Mouse (Mus musculus) intestine, embryonic 15.5 days (tissue): ENCODE measurements around the gene Foxo4. TPM values are rescaled to one million over a fixed set of nuclear protein-coding genes. Genes with fewer than 3 reads are reported as not detected.

Source experiments
- ATAC-seq: fragments of 200-750 bp; cut with Nextera tagmentation; 2 replicates; pipeline ENCODE4 v1.8.0; 2017; ENCODE audit warnings: moderate TSS enrichment, moderate library complexity
- H3K27ac ChIP-seq: fragments of 300-500 bp; sonication (generic); 2 replicates; pipeline ENCODE4 v1.5.1; 2015; ENCODE audit warnings: mild to moderate bottlenecking, inconsistent platforms
- H3K27me3 ChIP-seq: fragments of 300-500 bp; sonication (generic); replicated peaks from 2 replicates; pipeline ENCODE4 v1.6.1; 2015; ENCODE audit warnings: inconsistent platforms
- H3K36me3 ChIP-seq: fragments of 300-500 bp; sonication (generic); 2 replicates; pipeline ENCODE4 v1.6.1; 2015; ENCODE audit warnings: inconsistent platforms
- H3K4me1 ChIP-seq: fragments of 300-500 bp; sonication (generic); replicated peaks from 2 replicates; pipeline ENCODE4 v1.6.1; 2015; ENCODE audit warnings: inconsistent platforms
- H3K4me2 ChIP-seq: fragments of 300-500 bp; sonication (generic); replicated peaks from 2 replicates; pipeline ENCODE4 v1.6.1; 2015; ENCODE audit warnings: mild to moderate bottlenecking, inconsistent platforms
- H3K4me3 ChIP-seq: fragments of 300-500 bp; sonication (generic); replicated peaks from 2 replicates; pipeline ENCODE4 v1.5.1; 2015; ENCODE audit warnings: inconsistent platforms
- H3K9ac ChIP-seq: fragments of 300-500 bp; sonication (generic); 2 replicates; pipeline ENCODE4 v1.6.1; 2015; ENCODE audit warnings: inconsistent platforms
- H3K9me3 ChIP-seq: fragments of 300-500 bp; sonication (generic); 2 replicates; pipeline ENCODE4 v1.6.1; 2016; ENCODE audit warnings: inconsistent platforms
- WGBS: fragments of 180-500 bp; shearing (Covaris S2); methylation state at CpG from one replicate; pipeline ENCODE4 v1.1.7; 2015; 5-methylcytosine and 5-hydroxymethylcytosine counted together
- polyA plus RNA-seq: library from polyadenylated mRNA; unstranded; fragments of >200 nt; fragmentation: Nextera tagmentation; extraction: Ambion mirVana; gene quantifications from 2 replicates; pipeline ENCODE4 v1.2.1, GENCODE M21; 2015

The Foxo4 gene
- polyA plus RNA-seq, result 1.6 and 1.9 TPM in 2 replicates

GRCm38 (mm10) chrX:101253952-101254729 is at the start of gene Foxo4:
TSS of gene Foxo4 (plus strand) at chrX:101254528.
- WGBS, result 26% methylated on average over 47 of the region's 47 CpGs
- Histone ChIP-seq H3K9ac (peak within 1 kb of the TSS; percentile 50), H3K36me3 (no peaks in the 10 kb centered on the region), H3K4me3 (peak within 1 kb of the TSS; percentile 49), H3K4me2 (peak within 1 kb of the TSS; percentile 72), H3K27me3 (no peaks in the 10 kb centered on the region; the same call in 1 of the 2 replicates), H3K4me1 (0 out of 2 replicates have a peak, but pooled peaks cover 4% of the 10 kb centered on the region), H3K9me3 (no peaks in the 10 kb centered on the region), H3K27ac (peak within 1 kb of the TSS; percentile 58; the same call in 1 of the 2 replicates)
- ATAC-seq, result peak; percentile 95

GRCm38 (mm10) chrX:101221834-101222795 is 32.2 kb upstream of the Foxo4 start, which contains the start of gene Snx12:
TSS of gene Snx12 (minus strand) at chrX:101222563.
- Histone ChIP-seq H3K9ac (peak within 1 kb of the TSS; percentile 49), H3K9me3 (no peaks in the 10 kb centered on the region), H3K27ac (peak within 1 kb of the TSS; percentile 67), H3K4me3 (peak within 1 kb of the TSS; percentile 51), H3K4me2 (peak within 1 kb of the TSS; percentile 56), H3K36me3 (no peaks in the 10 kb centered on the region), H3K4me1 (no peaks in the 10 kb centered on the region), H3K27me3 (no peaks in the 10 kb centered on the region)
- 21% methylated on average over 55 of the region's 55 CpGs for WGBS
- ATAC-seq, result peak; percentile 95

GRCm38 (mm10) chrX:101222796-101223162 is 31.5 kb upstream of the Foxo4 start:
- peak overlapping the region; percentile 51 for H3K4me3 ChIP-seq
- H3K9ac ChIP-seq, result no peak overlapping the region
- no peaks in the 10 kb centered on the region for H3K27me3 ChIP-seq
- H3K4me1 ChIP-seq, result no peaks in the 10 kb centered on the region
- no peaks in the 10 kb centered on the region for H3K36me3 ChIP-seq
- 25% methylated on average over 7 of the region's 7 CpGs for WGBS
- H3K9me3 ChIP-seq, result no peaks in the 10 kb centered on the region
- ATAC-seq, result no peak
- H3K27ac ChIP-seq, result no peak overlapping the region; the same call in 1 of the 2 replicates
- H3K4me2 ChIP-seq, result peak overlapping the region; percentile 56

GRCm38 (mm10) chrX:101245011-101245410 is 9.3 kb upstream of the Foxo4 start:
- no peak overlapping the region for H3K27ac ChIP-seq
- whole genome bisulfite sequencing, result 38% methylated on average over 1 of the region's 1 CpGs

GRCm38 (mm10) chrX:101254740-101255139 is 412 bp downstream of the Foxo4 start:
- peak overlapping the region; percentile 49 for H3K4me3 ChIP-seq
- H3K27me3 ChIP-seq, result no peaks in the 10 kb centered on the region; the same call in 1 of the 2 replicates
- H3K4me1 ChIP-seq, result 0 out of 2 replicates have a peak, but pooled peaks cover 4% of the 10 kb centered on the region
- ATAC-seq, result peak; percentile 45; the same call in 1 of the 2 replicates
- 11% methylated on average over 26 of the region's 26 CpGs for WGBS
- no peaks in the 10 kb centered on the region for H3K9me3 ChIP-seq
- peak overlapping the region; percentile 72 for H3K4me2 ChIP-seq
- H3K9ac ChIP-seq, result peak overlapping the region; percentile 50
- no peaks in the 10 kb centered on the region for H3K36me3 ChIP-seq
- H3K27ac ChIP-seq, result peak overlapping the region; percentile 58; the same call in 1 of the 2 replicates

More at GRCm38 (mm10) chrX:101245011-101245410, 9.3 kb upstream of the Foxo4 start:
- Histone ChIP-seq H3K4me2 (no peak overlapping the region), H3K4me3 (no peak overlapping the region), H3K27me3 (no peaks in the 10 kb centered on the region), H3K9ac (no peak overlapping the region), H3K4me1 (no peaks in the 10 kb centered on the region), H3K36me3 (no peaks in the 10 kb centered on the region), H3K9me3 (no peaks in the 10 kb centered on the region)
- no peak for ATAC-seq

- no peaks in the 10 kb centered on the region for H3K36me3 ChIP-seq
- no peak overlapping the region for H3K9ac ChIP-seq
- no peak overlapping the region for H3K4me3 ChIP-seq
- no peak for ATAC-seq
- H3K27ac ChIP-seq, result no peak overlapping the region
- no peak overlapping the region; the same call in 1 of the 2 replicates for H3K4me2 ChIP-seq
- no peaks in the 10 kb centered on the region for H3K9me3 ChIP-seq
- H3K27me3 ChIP-seq, result no peaks in the 10 kb centered on the region; the same call in 1 of the 2 replicates
- 79% methylated on average over 13 of the region's 13 CpGs for WGBS
- 0 out of 2 replicates have a peak, but pooled peaks cover 8% of the 10 kb centered on the region for H3K4me1 ChIP-seq
These were observed 2.3 kb downstream of the Foxo4 start for GRCm38 (mm10) chrX:101256603-101257002.

- WGBS, result 26% methylated on average over 13 of the region's 13 CpGs
- ATAC-seq, result peak; percentile 86
These were observed 6.4 kb downstream of the Foxo4 start for GRCm38 (mm10) chrX:101260441-101261325.

GRCm38 (mm10) chrX:101263892-101264291 is 9.6 kb downstream of the Foxo4 start, which contains the start of gene Gm614:
TSS of gene Gm614 (minus strand) at chrX:101263992.
- no peak within 1 kb of the TSS for H3K27ac ChIP-seq

More at GRCm38 (mm10) chrX:101260441-101261325, 6.4 kb downstream of the Foxo4 start:
- Histone ChIP-seq H3K36me3 (no peaks in the 10 kb centered on the region), H3K4me3 (no peak overlapping the region), H3K4me1 (0 out of 2 replicates have a peak, but pooled peaks cover 8% of the 10 kb centered on the region), H3K9ac (no peak overlapping the region), H3K27me3 (no peaks in the 10 kb centered on the region; the same call in 1 of the 2 replicates), H3K9me3 (no peaks in the 10 kb centered on the region), H3K27ac (peak overlapping the region; percentile 58), H3K4me2 (no peak overlapping the region)

GRCm38 (mm10) chrX:101266631-101267030 is 12.3 kb downstream of the Foxo4 start:
- no peak overlapping the region for H3K4me3 ChIP-seq
- no peak overlapping the region for H3K27ac ChIP-seq
- H3K36me3 ChIP-seq, result no peaks in the 10 kb centered on the region
- H3K9ac ChIP-seq, result no peak overlapping the region
- H3K9me3 ChIP-seq, result no peaks in the 10 kb centered on the region
- H3K4me2 ChIP-seq, result no peak overlapping the region
- WGBS, result 89% methylated on average over 6 of the region's 6 CpGs
- ATAC-seq, result no peak
- H3K4me1 ChIP-seq, result no peaks in the 10 kb centered on the region
- 0 out of 2 replicates have a peak, but pooled peaks cover 2% of the 10 kb centered on the region for H3K27me3 ChIP-seq

More at GRCm38 (mm10) chrX:101263892-101264291, 9.6 kb downstream of the Foxo4 start, which contains the start of gene Gm614:
- H3K9me3 ChIP-seq, result no peaks in the 10 kb centered on the region
- no peak within 1 kb of the TSS for H3K4me3 ChIP-seq
- no peaks in the 10 kb centered on the region for H3K36me3 ChIP-seq
- no peak within 1 kb of the TSS for H3K9ac ChIP-seq
- WGBS, result 83% methylated on average over 1 of the region's 1 CpGs
- H3K4me2 ChIP-seq, result no peak within 1 kb of the TSS
- 0 out of 2 replicates have a peak, but pooled peaks cover 5% of the 10 kb centered on the region for H3K4me1 ChIP-seq
- ATAC-seq, result no peak
- peaks cover 2% of the 10 kb centered on the region; the same call in 1 of the 2 replicates for H3K27me3 ChIP-seq

GRCm38 (mm10) chrX:101268025-101268754 is 13.9 kb downstream of the Foxo4 start, which contains the start of gene Il2rg:
TSS of gene Il2rg (minus strand) at chrX:101268255.
- no peak within 1 kb of the TSS for H3K4me2 ChIP-seq
- H3K4me3 ChIP-seq, result no peak within 1 kb of the TSS
- no peaks in the 10 kb centered on the region for H3K9me3 ChIP-seq
- no peak within 1 kb of the TSS for H3K9ac ChIP-seq
- H3K27ac ChIP-seq, result no peak within 1 kb of the TSS
- H3K4me1 ChIP-seq, result no peaks in the 10 kb centered on the region
- 0 out of 2 replicates have a peak, but pooled peaks cover 2% of the 10 kb centered on the region for H3K27me3 ChIP-seq
- H3K36me3 ChIP-seq, result no peaks in the 10 kb centered on the region
- WGBS, result 46% methylated on average over 5 of the region's 5 CpGs
- no peak for ATAC-seq
